Mouse (Mus musculus): ENCODE measurements around the gene Jtb. TPM values are rescaled to one million over a fixed set of nuclear protein-coding genes. Genes with fewer than 3 reads are reported as not detected.

The Jtb gene
- 130 TPM for polyA plus RNA-seq (2014; fragmentation: Illumina TruSeq; extraction: RNeasy Lipid Tissue Mini Kit (QIAGEN cat#74804); ENCODE audit: low read depth, low replicate concordance)

GRCm38 (mm10) chr3:90231507-90232333, at the start of gene Jtb:
Jtb (plus strand) TSS chr3:90231597.

GRCm38 (mm10) chr3:90213377-90213866, 18.0 kb upstream of the Jtb start, which contains the start of the genes Rps27 and Rab13:
Rps27 (minus strand) TSS chr3:90213651.
Rab13 (plus strand) TSS chr3:90213695.

GRCm38 (mm10) chr3:90242984-90243775, 11.8 kb downstream of the Jtb start, which contains the start of gene Creb3l4:
Creb3l4 (minus strand) TSS chr3:90243512.

DNA sequence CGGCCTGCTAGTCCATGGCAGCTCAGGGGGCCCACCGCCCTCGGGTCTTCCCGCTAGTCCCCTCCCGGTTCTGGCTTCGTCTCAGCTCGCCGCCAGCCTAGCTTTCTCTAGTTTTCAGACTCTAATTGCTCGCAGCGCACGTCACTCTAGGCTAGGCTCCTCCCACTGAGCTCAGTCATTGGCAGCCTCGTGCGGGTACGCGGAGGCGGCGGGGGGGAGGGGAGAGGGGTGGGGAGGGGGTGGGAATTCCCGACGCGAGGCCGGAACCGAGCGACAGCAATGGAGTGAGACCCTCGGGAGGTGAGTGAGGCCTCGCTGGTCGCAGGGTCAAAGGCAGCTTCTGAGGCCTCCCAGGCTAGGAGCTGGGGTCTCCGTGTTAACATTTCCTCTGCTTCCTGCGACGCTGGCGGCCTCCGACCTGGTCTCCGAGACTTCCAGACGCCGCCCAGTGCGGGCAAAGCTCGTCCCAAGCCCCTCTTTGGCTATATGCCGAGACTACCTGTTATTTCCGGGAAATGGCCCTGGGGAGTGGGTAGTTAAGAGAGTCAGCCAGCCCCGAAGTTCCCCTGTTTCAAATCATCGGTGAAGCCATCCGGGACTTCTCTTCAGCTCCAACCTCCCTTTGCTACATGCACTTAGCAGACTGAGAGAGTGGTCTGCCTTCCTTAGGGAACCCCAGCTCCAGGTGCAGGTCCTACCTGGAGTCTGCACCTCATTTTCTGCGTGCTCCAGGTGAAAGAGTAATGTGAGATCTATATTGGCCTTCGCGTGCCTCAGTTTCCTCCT, 16.8 kb downstream of the Jtb start, which contains the start of gene Slc39a1:
Gene Slc39a1, plus strand, starts transcription at position 213 of the 786 bp plus-strand sequence.

GRCm38 (mm10) chr3:90253653-90254418, 22.4 kb downstream of the Jtb start, which contains the start of gene Crtc2:
Crtc2 (plus strand) TSS chr3:90254163.

GRCm38 (mm10) chr3:90265034-90265931, 33.9 kb downstream of the Jtb start, which contains the start of gene Dennd4b:
Dennd4b (plus strand) TSS chr3:90265185.

Other genes with a start within 250 kb of the Jtb start
- 34.5 TPM for gene Hax1, start 232.8 kb upstream of the Jtb start, polyA plus RNA-seq (2014; fragmentation: Illumina TruSeq; extraction: RNeasy Lipid Tissue Mini Kit (QIAGEN cat#74804); ENCODE audit: low read depth, low replicate concordance)
- gene 4933434E20Rik, start 180.0 kb upstream of the Jtb start, polyA plus RNA-seq (2014; fragmentation: Illumina TruSeq; extraction: RNeasy Lipid Tissue Mini Kit (QIAGEN cat#74804); ENCODE audit: low read depth, low replicate concordance) = 88.3 TPM
- gene Ubap2l, start 179.0 kb upstream of the Jtb start, polyA plus RNA-seq (2014; fragmentation: Illumina TruSeq; extraction: RNeasy Lipid Tissue Mini Kit (QIAGEN cat#74804); ENCODE audit: low read depth, low replicate concordance) = 106 TPM
- 286 TPM for gene Tpm3, start 158.9 kb upstream of the Jtb start, polyA plus RNA-seq (2014; fragmentation: Illumina TruSeq; extraction: RNeasy Lipid Tissue Mini Kit (QIAGEN cat#74804); ENCODE audit: low read depth, low replicate concordance)
- 0.57 TPM for gene Nup210l, start 127.5 kb upstream of the Jtb start, polyA plus RNA-seq (2014; fragmentation: Illumina TruSeq; extraction: RNeasy Lipid Tissue Mini Kit (QIAGEN cat#74804); ENCODE audit: low read depth, low replicate concordance)
- gene Rps27, start 17.9 kb upstream of the Jtb start, polyA plus RNA-seq (2014; fragmentation: Illumina TruSeq; extraction: RNeasy Lipid Tissue Mini Kit (QIAGEN cat#74804); ENCODE audit: low read depth, low replicate concordance) = 2,039 TPM
- 6.8 TPM for gene Rab13, start 17.9 kb upstream of the Jtb start, polyA plus RNA-seq (2014; fragmentation: Illumina TruSeq; extraction: RNeasy Lipid Tissue Mini Kit (QIAGEN cat#74804); ENCODE audit: low read depth, low replicate concordance)
- gene Creb3l4, start 11.9 kb downstream of the Jtb start, polyA plus RNA-seq (2014; fragmentation: Illumina TruSeq; extraction: RNeasy Lipid Tissue Mini Kit (QIAGEN cat#74804); ENCODE audit: low read depth, low replicate concordance) = 22.6 TPM
- gene Slc39a1, start 16.6 kb downstream of the Jtb start, polyA plus RNA-seq (2014; fragmentation: Illumina TruSeq; extraction: RNeasy Lipid Tissue Mini Kit (QIAGEN cat#74804); ENCODE audit: low read depth, low replicate concordance) = 97.3 TPM
- 19.9 TPM for gene Crtc2, start 22.6 kb downstream of the Jtb start, polyA plus RNA-seq (2014; fragmentation: Illumina TruSeq; extraction: RNeasy Lipid Tissue Mini Kit (QIAGEN cat#74804); ENCODE audit: low read depth, low replicate concordance)
- 1.1 TPM for gene Dennd4b, start 33.6 kb downstream of the Jtb start, polyA plus RNA-seq (2014; fragmentation: Illumina TruSeq; extraction: RNeasy Lipid Tissue Mini Kit (QIAGEN cat#74804); ENCODE audit: low read depth, low replicate concordance)
- gene Gatad2b, start 61.6 kb downstream of the Jtb start, polyA plus RNA-seq (2014; fragmentation: Illumina TruSeq; extraction: RNeasy Lipid Tissue Mini Kit (QIAGEN cat#74804); ENCODE audit: low read depth, low replicate concordance) = 45.0 TPM
- not detected for gene Slc27a3, start 158.3 kb downstream of the Jtb start, polyA plus RNA-seq (2014; fragmentation: Illumina TruSeq; extraction: RNeasy Lipid Tissue Mini Kit (QIAGEN cat#74804); ENCODE audit: low read depth, low replicate concordance)
- gene Ints3, start 202.0 kb downstream of the Jtb start, polyA plus RNA-seq (2014; fragmentation: Illumina TruSeq; extraction: RNeasy Lipid Tissue Mini Kit (QIAGEN cat#74804); ENCODE audit: low read depth, low replicate concordance) = 19.1 TPM
- gene Npr1, start 234.3 kb downstream of the Jtb start, polyA plus RNA-seq (2014; fragmentation: Illumina TruSeq; extraction: RNeasy Lipid Tissue Mini Kit (QIAGEN cat#74804); ENCODE audit: low read depth, low replicate concordance) = 1.4 TPM
- gene Ilf2, start 244.5 kb downstream of the Jtb start, polyA plus RNA-seq (2014; fragmentation: Illumina TruSeq; extraction: RNeasy Lipid Tissue Mini Kit (QIAGEN cat#74804); ENCODE audit: low read depth, low replicate concordance) = 48.1 TPM